Mouse (Mus musculus) erythroblast, adult 5-6 weeks (primary cell): Measurements from ENCODE around the gene Rps15. TPM values are rescaled to one million over a fixed set of nuclear protein-coding genes. Genes with fewer than 3 reads are reported as not detected.

Experiments
- ATAC-seq: replicated peaks from 2 replicates; pipeline ENCODE4 v1.8.0; 2016; ENCODE audit warnings: moderate number of reproducible peaks, mild to moderate bottlenecking, moderate TSS enrichment, inconsistent platforms; ENCODE audit not compliant: poor library complexity, low FRiP score, severe bottlenecking
- total RNA-seq, 2 experiments: library from RNA; stranded (forward) in 1 of 2; stranded (reverse) in 1 of 2; fragments of 150-400 nt in 1 of 2; fragments of 200-764, 138-1000 nt in 1 of 2; gene quantifications; 2 replicates each; pipeline versions ENCODE4 v1.2.3 to v1.2.4; 2015 to 2017; ENCODE audit warnings: low replicate concordance in 2 of 2

Rps15 gene
- total RNA-seq, 2 experiments from 2014 or later, result 457 to 509 TPM

DNA sequence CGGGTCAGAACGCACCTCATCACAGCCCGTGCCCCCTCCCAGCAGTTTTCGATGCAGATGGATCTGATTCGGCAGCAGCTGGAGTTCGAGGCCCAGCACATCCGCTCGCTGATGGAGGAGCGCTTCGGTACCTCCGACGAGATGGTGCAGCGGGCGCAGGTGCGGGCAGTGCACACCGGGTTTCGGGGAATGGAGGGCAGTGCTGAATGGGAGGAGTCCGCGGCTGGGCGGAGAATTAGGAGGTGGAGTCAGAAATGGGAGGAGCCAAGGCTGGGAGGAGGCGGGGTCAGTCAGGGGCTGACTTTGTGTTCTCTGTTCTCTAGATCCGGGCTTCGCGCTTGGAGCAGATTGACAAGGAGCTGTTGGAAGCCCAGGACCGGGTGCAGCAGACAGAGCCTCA, 12.6 kb downstream of the Rps15 start:
- peak; percentile 63 for ATAC-seq

DNA sequence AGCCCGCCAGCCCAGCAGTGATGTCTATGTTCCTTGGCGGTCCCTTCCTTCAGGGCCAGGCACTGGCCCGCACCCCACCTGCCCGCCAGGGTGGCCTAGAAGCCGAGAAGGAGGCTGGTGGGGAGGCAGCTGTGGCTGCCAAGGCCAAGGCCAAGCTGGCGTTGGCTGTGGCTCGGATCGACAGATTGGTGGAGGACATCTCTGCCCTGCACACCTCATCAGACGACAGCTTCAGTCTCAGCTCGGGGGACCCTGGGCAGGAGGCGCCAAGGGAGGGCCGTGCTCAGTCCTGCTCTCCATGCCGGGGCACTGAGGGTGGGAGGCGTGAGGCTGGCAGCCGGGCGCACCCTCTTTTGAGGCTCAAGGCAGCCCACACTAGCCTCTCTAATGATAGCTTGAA, 19.3 kb downstream of the Rps15 start:
- ATAC-seq, result no peak

DNA sequence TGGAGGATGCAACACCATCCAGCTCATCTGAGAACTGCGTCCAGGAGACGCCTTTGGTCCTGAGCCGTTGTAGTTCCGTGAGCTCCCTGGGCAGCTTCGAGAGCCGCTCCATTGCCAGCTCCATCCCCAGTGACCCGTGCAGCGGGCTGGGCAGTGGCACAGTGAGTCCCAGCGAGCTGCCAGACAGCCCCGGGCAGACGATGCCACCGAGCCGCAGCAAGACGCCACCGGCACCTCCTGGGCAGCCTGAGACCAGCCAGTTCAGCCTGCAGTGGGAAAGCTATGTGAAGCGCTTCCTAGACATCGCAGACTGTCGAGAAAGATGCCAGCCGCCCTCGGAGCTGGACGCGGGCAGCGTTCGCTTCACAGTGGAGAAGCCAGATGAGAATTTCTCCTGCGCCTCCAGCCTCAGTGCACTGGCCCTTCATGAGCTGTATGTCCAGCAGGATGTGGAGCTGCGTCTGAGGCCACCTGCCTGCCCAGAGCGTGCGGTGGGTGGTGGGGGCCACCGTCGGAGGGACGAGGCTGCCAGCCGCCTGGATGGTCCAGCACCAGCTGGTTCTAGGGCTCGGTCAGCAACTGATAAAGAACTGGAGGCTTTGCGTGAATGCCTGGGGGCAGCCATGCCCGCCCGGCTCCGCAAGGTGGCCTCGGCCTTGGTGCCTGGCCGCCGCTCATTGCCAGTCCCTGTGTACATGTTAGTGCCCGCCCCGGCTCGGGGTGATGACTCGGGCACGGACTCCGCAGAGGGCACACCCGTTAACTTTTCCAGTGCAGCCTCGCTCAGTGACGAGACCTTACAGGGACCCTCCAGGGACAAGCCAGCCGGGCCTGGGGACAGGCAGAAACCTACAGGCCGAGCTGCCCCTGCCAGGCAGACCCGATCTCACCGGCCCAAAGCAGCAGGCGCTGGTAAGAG, 20.6 kb downstream of the Rps15 start:
- ATAC-seq, result no peak

DNA sequence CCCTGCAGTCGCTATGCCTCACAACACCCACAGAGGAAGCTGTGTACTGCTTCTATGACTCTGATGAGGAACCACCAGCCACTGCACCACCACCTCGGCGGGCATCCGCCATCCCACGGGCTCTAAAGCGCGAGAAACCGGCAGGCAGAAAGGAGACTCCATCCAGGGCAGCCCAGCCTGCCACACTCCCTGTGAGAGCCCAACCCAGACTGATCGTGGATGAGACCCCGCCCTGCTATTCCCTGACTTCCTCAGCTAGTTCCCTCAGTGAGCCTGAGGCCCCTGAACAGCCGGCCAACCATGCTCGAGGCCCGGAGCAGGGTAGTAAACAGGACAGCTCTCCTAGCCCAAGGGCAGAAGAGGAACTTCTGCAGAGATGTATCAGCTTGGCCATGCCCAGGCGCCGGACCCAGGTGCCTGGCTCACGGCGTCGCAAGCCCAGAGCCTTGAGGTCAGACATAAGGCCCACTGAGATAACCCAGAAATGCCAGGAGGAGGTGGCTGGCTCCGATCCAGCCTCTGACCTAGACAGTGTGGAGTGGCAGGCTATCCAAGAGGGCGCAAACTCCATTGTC, 21.5 kb downstream of the Rps15 start:
- ATAC-seq, result no peak

DNA sequence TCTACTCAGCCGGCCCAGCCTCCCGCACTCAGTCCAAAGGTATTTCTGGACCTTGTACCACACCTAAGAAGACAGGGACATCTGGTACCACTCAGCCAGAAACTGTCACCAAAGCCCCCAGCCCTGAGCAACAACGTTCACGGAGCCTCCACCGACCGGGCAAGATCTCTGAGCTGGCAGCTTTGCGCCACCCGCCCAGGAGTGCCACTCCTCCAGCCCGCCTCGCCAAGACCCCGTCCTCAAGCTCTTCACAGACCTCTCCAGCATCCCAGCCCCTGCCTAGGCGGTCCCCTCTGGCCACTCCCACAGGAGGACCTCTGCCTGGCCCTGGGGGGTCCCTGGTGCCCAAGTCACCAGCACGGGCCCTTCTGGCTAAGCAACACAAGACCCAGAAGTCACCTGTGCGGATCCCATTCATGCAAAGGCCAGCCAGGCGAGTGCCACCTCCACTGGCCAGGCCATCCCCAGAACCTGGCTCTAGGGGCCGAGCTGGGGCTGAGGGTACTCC, 22.3 kb downstream of the Rps15 start:
- no peak for ATAC-seq

DNA sequence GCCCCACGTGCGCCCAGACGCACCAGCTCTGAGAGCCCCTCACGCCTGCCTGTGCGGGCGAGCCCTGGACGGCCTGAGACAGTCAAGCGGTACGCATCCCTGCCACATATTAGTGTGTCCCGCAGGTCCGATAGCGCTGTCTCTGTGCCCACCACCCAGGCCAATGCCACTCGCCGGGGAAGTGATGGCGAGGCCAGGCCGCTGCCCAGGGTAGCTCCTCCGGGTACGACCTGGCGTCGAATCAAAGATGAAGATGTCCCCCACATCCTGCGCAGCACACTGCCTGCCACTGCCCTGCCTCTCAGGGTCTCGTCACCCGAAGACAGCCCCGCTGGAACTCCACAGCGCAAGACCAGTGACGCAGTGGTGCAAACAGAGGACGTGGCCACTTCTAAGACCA, 23.1 kb downstream of the Rps15 start:
- ATAC-seq, result no peak

DNA sequence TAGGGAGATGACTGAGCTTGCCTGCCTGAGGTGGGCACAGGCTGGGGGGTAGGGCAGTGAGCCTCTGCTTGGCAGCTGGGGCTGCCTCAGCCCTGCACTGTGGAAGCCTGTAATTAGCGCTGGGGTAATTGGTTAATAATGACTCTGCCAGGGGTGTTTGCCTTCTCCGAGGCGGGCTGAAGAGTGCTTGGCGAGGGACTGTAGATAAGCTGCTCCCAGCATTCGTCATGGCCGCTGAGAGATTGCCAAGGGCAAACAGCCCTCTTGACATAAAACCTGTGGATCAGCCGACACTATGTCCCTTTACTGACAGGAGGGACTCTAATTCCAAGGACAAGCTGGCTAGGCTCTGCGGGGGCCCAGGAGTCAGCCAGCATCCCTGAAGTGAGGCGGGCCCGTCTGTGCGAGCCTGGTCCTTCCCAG, 24.1 kb downstream of the Rps15 start:
- no peak for ATAC-seq

DNA sequence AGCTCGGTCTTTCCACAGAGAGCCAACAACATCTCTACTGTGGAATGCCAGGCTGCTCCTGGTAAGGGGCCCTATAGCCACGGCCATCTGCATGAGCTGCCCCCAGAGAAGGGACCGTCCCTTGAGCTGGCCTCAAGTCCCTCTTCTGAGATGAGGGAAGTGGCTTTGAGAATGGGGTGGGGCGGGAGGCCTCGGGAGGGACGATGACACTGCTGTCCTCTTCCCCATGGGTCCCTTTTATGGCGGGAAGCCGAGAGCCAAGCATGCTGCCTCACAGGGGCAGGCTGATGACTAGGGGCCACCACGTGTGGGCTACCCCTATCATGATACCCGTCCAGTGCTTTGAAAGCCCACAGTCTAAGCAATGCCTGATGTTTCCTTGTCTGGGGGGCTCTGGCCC, 24.8 kb downstream of the Rps15 start:
- ATAC-seq, result no peak

DNA sequence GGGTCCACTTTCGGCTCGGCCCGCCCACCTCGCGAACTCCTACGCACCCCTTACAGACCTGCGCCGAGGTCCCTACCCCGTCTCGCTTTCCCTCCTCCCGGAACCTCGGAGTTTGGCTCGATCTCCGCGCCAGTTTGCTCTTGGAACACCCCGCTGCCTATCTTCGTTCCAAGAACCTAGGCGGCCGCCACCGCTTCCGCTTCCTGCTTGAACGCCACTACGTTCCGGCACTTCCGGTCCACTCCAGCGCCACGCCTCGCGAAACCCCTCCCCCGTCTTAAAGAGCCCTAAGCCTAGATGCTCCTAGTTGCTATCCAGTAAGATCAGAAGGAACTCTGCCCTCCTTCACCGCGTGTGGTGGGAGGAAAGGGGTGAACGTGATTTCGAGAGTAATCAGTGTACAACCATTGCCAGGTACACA, 28.1 kb downstream of the Rps15 start, which contains the start of gene 2310011J03Rik:
Gene 2310011J03Rik, minus strand, starts transcription at position 198 of the 421 bp plus-strand sequence.
- ATAC-seq, result peak; percentile 75

DNA sequence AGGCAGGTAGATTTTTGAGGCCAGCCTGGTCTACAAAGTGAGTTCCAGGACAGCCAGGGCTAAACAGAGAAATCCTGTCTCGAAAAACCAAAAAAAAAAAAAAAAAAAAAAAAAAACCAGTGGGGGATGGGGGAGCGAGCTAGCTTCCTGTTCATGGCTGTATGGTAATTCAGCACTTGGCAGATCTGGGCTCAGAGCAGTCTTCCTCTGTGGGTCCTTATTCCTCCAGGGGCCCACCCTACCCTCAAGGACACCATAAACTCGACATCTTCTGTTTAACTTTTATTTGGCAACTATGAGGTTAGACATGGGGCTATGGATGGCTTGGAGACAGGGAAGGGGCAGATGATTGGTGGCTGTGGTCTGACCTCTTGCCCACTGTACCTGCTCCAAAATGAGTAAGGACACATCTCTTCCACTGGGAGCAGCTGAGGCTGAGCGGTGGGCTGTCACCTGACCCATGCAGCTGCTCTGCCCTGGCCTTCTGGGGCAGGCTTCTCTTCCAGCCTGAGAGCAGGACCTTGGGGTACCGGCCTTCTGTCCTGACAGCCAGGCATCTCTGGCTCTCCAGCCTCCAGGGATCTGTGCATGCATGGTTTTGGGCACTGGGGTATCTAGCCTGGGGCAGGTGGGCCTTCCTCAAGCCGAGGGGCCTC, 28.9 kb downstream of the Rps15 start:
- no peak for ATAC-seq

DNA sequence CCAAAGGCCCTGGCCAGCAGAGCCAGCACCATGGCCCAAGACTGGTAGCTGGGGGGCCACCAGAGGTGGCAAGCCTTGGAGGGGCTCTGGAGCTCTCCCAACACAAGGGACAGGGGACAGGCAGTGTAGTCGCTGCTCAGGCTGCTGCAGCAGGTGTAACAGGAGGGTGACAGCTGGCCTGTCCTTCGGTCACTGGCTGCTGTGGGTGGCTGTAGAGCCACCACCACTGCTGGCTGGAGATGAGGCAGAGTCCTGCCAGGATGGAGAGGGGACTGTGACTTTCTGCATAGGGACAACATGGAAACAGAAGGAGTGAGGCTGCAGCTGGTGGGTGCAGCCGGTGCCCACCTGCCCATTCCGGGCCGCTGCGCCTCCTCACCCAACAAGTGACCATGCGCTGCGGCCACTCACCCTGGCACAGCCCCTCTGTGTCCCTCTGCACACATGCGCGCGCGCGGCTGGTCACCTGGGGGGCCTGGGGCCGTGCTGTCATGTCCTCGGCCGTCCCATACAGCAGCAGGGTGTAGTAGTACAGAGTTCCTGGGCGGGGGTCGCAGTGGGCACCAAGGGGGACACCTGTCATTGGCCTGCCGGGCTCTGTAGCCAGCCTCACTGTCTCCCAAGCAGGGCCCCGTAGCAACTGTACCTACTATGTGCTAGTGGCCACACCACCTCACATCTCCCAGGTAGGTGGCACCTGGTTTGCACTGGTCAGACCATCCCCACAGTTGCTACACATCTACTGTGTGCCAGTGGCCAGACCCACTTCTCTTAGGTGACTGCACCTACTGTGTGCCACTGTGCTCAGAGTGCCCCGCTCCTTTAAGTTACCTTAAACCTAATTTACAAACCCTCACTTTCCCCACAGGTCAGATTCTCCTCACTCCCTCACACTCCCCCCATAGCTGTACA, 29.7 kb downstream of the Rps15 start:
- ATAC-seq, result no peak

DNA sequence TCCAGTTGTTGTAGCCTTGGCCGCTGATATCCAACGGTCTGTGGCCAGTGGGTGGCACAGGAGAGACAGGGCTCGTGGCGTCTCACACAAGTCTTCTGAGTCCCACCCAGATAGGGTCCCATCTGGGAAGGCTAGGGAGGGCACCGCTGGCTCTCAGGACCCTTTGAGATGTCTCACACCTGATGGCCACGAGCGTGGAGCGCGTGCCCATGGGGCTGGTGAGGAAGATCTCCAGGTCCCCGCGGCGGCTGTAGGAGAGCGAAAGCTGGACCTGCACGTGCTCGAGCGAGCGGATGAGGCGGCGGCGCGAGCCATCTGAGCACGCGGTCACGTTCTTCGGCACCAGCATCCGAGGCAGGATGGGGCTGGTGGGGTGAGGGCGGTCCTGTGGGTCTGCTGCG, 30.6 kb downstream of the Rps15 start:
- ATAC-seq, result no peak

DNA sequence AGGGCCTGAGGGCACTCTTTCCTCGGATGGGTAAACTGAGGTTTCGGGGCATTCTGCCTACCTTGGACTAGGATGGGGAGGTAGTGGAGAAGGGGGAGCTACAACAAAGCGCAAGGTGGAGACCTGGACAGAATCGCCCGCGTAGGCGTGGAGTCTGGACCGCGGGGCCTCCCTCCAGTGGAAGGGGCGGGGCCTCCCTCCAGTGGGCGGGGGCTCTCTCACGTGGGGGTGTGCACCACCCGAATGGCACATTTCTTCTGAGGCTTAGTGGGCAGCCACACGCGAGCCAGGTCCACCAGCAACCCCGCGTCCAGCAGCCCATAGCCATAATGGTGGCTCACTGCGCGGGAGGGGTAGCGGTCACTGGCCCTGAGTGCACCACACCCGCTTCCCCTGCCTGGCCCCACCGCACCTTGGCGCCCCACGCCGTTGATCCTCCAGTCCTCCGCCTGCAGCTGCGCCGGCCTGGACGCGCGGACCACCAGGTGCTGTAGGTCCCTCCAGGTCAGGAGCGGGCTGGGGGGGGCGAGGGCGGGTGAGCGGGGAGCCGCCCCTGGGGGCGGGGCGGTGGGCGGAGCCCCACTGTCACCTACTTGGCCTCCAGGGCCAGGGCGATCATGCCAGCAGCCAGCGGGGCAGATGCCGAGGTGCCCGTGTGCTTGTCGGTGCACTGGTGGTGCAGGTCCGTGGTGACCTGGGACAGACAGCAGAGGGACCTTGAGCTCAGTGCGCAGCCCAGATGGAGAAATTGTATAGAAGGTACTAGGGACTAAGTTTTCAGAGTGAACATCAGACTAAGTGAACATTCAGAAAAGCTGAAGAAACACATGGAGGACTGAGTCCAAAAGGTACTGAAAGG, 31.2 kb downstream of the Rps15 start:
- peak; percentile 60 for ATAC-seq

DNA sequence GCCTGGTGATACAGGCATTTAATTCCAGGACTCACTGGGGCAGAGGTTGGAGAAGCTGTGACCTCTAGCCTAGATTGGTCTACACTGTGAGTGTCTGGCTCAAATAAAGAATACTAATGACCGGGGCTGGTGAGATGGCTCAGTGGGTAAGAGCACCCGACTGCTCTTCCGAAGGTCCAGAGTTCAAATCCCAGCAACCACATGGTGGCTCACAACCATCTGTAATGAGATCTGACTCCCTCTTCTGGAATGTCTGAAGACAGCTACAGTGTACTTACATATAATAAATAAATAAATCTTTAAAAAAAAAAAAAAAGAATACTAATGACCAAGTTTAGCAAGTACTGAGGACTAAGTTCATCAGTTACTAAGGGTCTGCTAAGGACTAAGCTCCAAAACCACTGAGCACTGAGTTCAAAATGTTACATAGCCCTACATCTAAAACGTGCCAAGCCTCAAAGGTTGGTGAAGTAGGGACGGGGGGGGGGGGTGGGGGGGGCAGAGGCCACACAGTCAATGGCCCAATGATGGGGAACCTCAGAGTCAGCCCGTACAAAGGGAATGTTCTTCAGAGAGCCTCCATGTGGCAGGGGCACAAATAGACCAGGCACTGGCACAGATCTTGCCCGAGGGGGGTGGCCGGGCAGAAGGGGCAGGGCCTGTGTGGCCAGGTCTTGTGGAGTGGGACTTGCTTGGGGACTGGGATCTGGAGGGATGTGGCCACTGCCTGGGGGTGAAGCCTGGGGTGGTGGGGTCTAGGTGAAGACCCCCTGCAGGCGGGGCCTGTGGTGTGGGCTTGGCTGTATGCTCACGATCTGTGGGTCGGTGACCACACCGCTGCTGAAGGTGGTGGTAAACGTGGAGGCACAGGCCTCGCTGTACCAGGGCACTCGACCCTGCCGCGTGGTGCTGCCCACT, 32.1 kb downstream of the Rps15 start:
- no peak for ATAC-seq

DNA sequence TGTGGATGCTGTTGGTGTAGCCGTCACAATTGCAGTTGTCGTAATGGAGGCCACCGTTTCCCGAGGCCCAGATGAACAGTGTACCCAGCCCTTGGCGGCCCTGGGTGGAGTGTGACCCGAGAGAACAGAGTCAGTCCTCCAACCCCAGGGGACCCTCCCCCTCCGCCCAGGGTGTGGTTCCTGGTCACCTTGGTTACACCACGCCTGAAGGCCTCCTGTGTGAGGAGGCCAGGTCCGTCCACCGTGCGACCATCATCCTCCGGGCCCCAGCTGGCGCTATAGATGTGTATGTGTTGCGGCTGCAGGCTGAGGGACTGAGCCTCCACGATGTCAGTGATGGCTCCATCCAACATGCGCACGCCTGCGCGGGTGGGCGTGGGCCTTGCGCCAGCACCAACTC, 32.8 kb downstream of the Rps15 start:
- ATAC-seq, result no peak

DNA sequence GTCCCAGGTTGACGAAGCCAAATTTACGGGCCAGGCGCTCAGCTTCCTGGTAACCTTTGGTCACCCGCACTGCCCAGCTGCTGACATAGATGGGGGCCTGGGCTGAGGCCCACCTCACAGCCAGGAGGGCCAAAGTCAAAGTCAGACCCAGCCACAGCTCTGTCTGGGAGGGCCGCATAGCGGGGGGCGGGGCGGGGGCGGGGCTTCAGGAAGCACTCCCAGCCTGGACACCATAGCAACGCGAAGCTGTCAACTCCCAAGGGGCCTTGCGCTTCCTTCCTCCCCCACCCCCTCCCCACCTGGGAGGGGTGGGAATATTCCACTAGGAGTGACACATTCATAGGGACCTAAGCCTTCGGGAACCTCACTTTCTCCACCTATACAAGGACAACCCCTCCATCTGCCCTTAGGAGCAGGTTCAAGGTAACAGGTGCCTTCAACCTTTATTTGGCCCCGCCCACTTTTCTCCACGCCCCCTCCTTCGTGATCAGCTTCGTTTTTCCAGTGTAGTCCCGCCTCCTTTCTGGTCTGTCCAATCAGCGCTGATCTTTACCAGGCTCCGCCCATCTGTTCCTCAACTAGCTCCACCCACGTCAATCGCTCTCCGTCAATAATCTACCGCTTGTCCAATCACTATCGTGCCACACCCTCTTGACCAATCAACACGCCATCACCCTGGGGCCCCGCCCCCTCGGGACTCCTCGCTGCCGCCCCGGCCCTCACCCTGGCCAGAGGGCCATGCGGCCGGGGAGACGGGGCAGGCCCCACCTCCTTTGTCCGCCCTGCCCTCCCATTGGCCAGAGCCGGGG, 37.2 kb downstream of the Rps15 start, which contains the start of the genes Pcsk4 and Reep6:
Gene Pcsk4, minus strand, starts transcription at position 226 of the 809 bp plus-strand sequence.
Gene Reep6, plus strand, starts transcription at position 681 of the 809 bp plus-strand sequence.
- peak; percentile 74 for ATAC-seq

DNA sequence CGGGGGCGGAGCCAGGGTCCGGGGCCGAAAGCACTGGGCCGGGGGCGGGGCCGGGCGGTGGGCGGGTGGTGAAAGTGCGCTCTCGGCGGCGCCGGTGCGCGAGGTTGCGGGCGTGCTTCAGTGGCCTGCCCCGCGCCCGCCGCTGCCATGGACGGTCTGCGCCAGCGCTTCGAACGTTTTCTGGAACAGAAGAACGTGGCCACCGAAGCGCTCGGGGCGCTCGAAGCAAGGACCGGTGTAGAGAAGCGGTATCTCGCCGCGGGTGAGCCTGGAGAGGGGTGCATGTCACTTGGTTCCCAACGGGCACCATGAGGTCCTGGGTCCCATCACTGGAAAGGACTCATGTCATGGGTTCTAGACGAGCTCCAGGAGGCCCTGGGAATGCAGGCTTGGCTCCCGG, 37.8 kb downstream of the Rps15 start:
- 0 out of 2 replicates have a peak, but pooled peaks have one; percentile 0 for ATAC-seq
